Mouse (Mus musculus) cortical plate, adult 2 months (tissue): ENCODE data around the gene Stat1.

Experiments used
- CTCF ChIP-seq: fragments of 200-500 bp; IDR thresholded peaks from 2 replicates; pipeline ENCODE4 v1.5.1; 2011; ENCODE audit warnings: mild to moderate bottlenecking, control low read depth, low read length; ENCODE audit not compliant: insufficient read depth; ENCODE audit errors: extremely low read depth
- POLR2A ChIP-seq: fragments of 200-500 bp; IDR thresholded peaks from 2 replicates; pipeline ENCODE4 v1.6.1; 2011; ENCODE audit warnings: mild to moderate bottlenecking, low read length, control low read depth; ENCODE audit not compliant: insufficient read depth; ENCODE audit errors: extremely low read depth

DNA sequence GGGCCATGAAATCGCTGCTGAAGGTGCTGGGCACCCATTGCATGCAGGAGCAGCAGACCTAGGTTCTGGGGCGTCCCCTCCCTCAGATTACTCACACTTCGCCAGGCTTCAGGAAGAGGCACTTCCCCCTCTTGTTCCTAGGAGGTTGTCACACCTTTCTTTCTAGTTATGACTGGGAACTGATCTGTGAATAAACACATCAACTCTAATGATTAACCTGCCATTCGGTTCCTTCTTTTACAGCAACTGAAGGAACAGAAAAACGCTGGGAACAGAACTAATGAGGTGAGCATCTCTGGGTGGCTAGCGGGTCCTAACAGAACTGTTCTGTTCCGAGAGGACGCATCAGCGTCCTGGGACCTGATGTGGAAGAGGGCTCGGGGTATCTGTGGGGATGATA lies 25.7 kb downstream of the Stat1 start:
- no peak for TF ChIP-seq POLR2A
- no peak for TF ChIP-seq CTCF
